Mouse (Mus musculus) left cerebral cortex, postnatal 36 days (tissue): ENCODE results near the gene Cdk5rap3. TPM values are rescaled to one million over a fixed set of nuclear protein-coding genes. Genes with fewer than 3 reads are reported as not detected.

Experiments
- DNase-seq, 2 experiments: peaks; one replicate each; pipeline ENCODE4 v3.0.0; 2021 to 2022; ENCODE audit warnings: low spot score in 2 of 2, mixed read lengths in 1 of 2
- intact Hi-C: fragments of 180-260 bp; cut with DNase I; formaldehyde crosslinking; loops from one replicate; pipeline ENCODE4 v1.15.1; 2025
- total RNA-seq, 2 experiments: library from RNA; stranded (reverse); gene quantifications; 2 replicates each; pipeline ENCODE4 v1.2.3; 2021

Gene Cdk5rap3
- 10 to 100 TPM; 30.3 to 31.5 TPM for total RNA-seq

GRCm38 (mm10) chr11:96916044-96916884, at the start of gene Cdk5rap3:
Cdk5rap3 (minus strand) TSS chr11:96916496.
- peak; percentile 98 to 99 for DNase-seq
- intact Hi-C loops, result loop anchor here (2.0 to 5.0 kb wide), 4 partner anchors 29 to 107 kb away; no protein-coding TSS in a partner anchor

- DNase-seq, result peak; percentile 80 to 88
- intact Hi-C loops, result loop anchor here (2.0 to 5.0 kb wide), 2 partner anchors 47 to 96 kb away; partner anchors contain the start of gene Cdk5rap3
Observed at GRCm38 (mm10) chr11:96963580-96963979, 47.3 kb upstream of the Cdk5rap3 start.

- intact Hi-C loops, result no loop called here
- no peak for DNase-seq
Observed at GRCm38 (mm10) chr11:96957061-96957805, 40.9 kb upstream of the Cdk5rap3 start.

GRCm38 (mm10) chr11:96956009-96956724, 39.9 kb upstream of the Cdk5rap3 start:
- DNase-seq, result no peak
- intact Hi-C loops, result no loop called here

GRCm38 (mm10) chr11:96955094-96955493, 38.8 kb upstream of the Cdk5rap3 start:
- DNase-seq, result no peak
- intact Hi-C loops, result no loop called here

- intact Hi-C loops, result no loop called here
- DNase-seq, result no peak
Observed at GRCm38 (mm10) chr11:96952896-96953295, 36.6 kb upstream of the Cdk5rap3 start.

GRCm38 (mm10) chr11:96952426-96952825, 36.1 kb upstream of the Cdk5rap3 start:
- DNase-seq, result peak in 1 of 2 experiments; percentile 52

GRCm38 (mm10) chr11:96950767-96951166, 34.5 kb upstream of the Cdk5rap3 start:
- intact Hi-C loops, result no loop called here
- no peak for DNase-seq

More at GRCm38 (mm10) chr11:96952426-96952825, 36.1 kb upstream of the Cdk5rap3 start:
- intact Hi-C loops, result no loop called here

GRCm38 (mm10) chr11:96947849-96948248, 31.6 kb upstream of the Cdk5rap3 start:
- intact Hi-C loops, result no loop called here
- no peak for DNase-seq

- no peak for DNase-seq
- intact Hi-C loops, result no loop called here
Observed at GRCm38 (mm10) chr11:96946498-96946897, 30.2 kb upstream of the Cdk5rap3 start.

- no peak for DNase-seq
- intact Hi-C loops, result loop anchor here (2.0 kb wide), 1 partner anchor 28 kb away; the partner anchor contains the start of gene Cdk5rap3
Observed at GRCm38 (mm10) chr11:96944844-96945580, 28.7 kb upstream of the Cdk5rap3 start.

GRCm38 (mm10) chr11:96943746-96944304, 27.5 kb upstream of the Cdk5rap3 start, which contains the start of gene Pnpo:
Pnpo (minus strand) TSS chr11:96943986.
- intact Hi-C loops, result loop anchor here (2.0 kb wide), 1 partner anchor 27 kb away; the partner anchor contains the start of gene Cdk5rap3
- peak; percentile 89 to 91 for DNase-seq

- intact Hi-C loops, result no loop called here
- DNase-seq, result no peak
Observed at GRCm38 (mm10) chr11:96941989-96942590, 25.8 kb upstream of the Cdk5rap3 start.

- DNase-seq, result no peak
- intact Hi-C loops, result no loop called here
Observed at GRCm38 (mm10) chr11:96940578-96941465, 24.5 kb upstream of the Cdk5rap3 start.

GRCm38 (mm10) chr11:96938426-96938800, 22.1 kb upstream of the Cdk5rap3 start:
- intact Hi-C loops, result no loop called here

GRCm38 (mm10) chr11:96937549-96938425, 21.5 kb upstream of the Cdk5rap3 start:
- DNase-seq, result no peak

More at GRCm38 (mm10) chr11:96938426-96938800, 22.1 kb upstream of the Cdk5rap3 start:
- no peak for DNase-seq

More at GRCm38 (mm10) chr11:96937549-96938425, 21.5 kb upstream of the Cdk5rap3 start:
- intact Hi-C loops, result no loop called here
